Mouse (Mus musculus): Measurements from ENCODE around the gene Etfrf1.

DNA sequence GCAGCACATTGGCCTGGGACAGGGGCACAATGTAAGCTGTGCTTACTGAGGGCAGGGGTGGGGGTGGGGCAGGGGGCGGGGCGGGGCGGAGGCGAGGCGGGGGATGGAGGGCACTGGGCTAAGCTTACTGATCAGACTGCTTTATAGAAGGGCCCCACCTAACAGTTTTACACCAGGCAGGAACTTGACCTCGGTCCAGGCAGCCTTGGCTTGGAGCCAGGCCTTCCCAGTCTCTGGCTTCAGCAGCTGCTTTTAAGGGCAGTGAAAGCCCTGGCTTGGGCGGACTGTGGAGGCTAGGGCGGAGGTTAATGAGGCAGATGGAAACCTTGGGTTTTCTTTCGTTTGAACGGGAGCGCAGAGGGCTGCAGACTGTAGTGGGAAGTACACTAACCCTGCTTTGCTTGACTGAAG, 37.1 kb upstream of the Etfrf1 start:
- no peak for TF ChIP-seq POLR2A (IDR thresholded peaks at IDR 0.05; ENCODE audit: borderline replicate concordance, insufficient read depth, low read length)
- TF ChIP-seq CTCF (IDR thresholded peaks at IDR 0.05; ENCODE audit: borderline replicate concordance, insufficient read depth, low read depth, low read length), result no peak

All from cerebellum, adult 2 months (tissue).